Mouse (Mus musculus): Measurements from ENCODE around the gene Cnnm4. TPM values are rescaled to one million over a fixed set of nuclear protein-coding genes. Genes with fewer than 3 reads are reported as not detected.

Gene Cnnm4
- total and polyA plus RNA-seq, 3 experiments: 3.0 to 4.6 (median 3.5) TPM

DNA sequence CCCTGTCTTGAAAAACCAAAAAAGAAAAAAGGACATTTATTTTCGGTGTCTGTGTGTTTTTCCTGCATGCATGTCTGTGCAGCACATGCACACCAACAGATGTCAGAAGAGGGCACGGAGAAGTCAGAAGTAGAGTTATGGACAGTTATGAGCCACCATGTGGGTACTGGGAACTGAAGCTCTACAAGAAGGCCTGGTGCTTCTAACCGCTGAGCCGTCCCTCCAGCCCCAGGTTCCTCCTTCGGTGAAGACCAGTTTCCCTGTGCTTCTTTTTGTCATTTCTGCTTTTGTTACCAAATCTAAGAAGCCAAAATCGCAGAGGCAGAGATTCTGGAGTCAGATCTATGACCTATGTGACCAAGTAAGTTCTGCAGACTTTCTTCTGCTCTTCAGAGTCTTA lies 34.9 kb upstream of the Cnnm4 start:
- in situ Hi-C loops (cut with MboI; ENCODE audit: low pct_ligation_motif_present, low pct_unique_long_range_greater_than_20kb, low sequenced_read_pairs) (no loop called here), dilution Hi-C loops (cut with MboI; ENCODE audit: extremely low pct_ligation_motif_present, extremely low pct_unique_long_range_greater_than_20kb, low sequenced_read_pairs) (no loop called here)
- Histone ChIP-seq H3K27ac (ENCODE audit: insufficient read depth, low read depth) (no peak overlapping the region), H3K4me1 (ENCODE audit: control insufficient read depth in 1 of 2, insufficient read depth in 2 of 2) (no peaks in the 10 kb centered on the region), H3K9ac (ENCODE audit: insufficient read depth, low read depth) (no peak overlapping the region), H3K4me3 (replicated peaks in 1 of 3; ENCODE audit: low read depth in 2 of 3, low read length in 2 of 3, poor library complexity in 1 of 3) (no peak overlapping the region), H3K4me2 (ENCODE audit: insufficient read depth, low read depth, poor library complexity, severe bottlenecking) (no peak overlapping the region), H3K79me2 (replicated peaks; ENCODE audit: control insufficient read depth, extremely low read depth, insufficient read depth, poor library complexity, severe bottlenecking) (no peaks in the 10 kb centered on the region), H3K36me3 (replicated peaks in 1 of 2; ENCODE audit: control insufficient read depth in 1 of 2, insufficient read depth in 1 of 2, low read length in 1 of 2) (peaks cover 56 to 92% of the 10 kb centered on the region in 2 experiments), H3K27me3 (replicated peaks) (no peaks in the 10 kb centered on the region), H3K9me3 (replicated peaks; ENCODE audit: low read length) (no peaks in the 10 kb centered on the region)
- TF ChIP-seq ETS1 (conservative IDR thresholded peaks at IDR 0.05; ENCODE audit: low read depth, low read length) (no peak), ZMIZ1 (IDR thresholded peaks at IDR 0.05; ENCODE audit: low read depth, low read length) (no peak), MAFK (IDR thresholded peaks at IDR 0.05; ENCODE audit: insufficient replicate concordance, low read length) (no peak), UBTF (IDR thresholded peaks at IDR 0.05; ENCODE audit: low read depth, low read length) (no peak), ZKSCAN1 (IDR thresholded peaks at IDR 0.05; ENCODE audit: borderline replicate concordance, low read depth, low read length) (no peak), NELFE (IDR thresholded peaks at IDR 0.05; ENCODE audit: low read depth, low read length) (no peak), MEF2A (IDR thresholded peaks at IDR 0.05; ENCODE audit: borderline replicate concordance, low read depth, low read length) (no peak)
- DNase-seq (ENCODE audit: extremely low read depth): no peak

DNA sequence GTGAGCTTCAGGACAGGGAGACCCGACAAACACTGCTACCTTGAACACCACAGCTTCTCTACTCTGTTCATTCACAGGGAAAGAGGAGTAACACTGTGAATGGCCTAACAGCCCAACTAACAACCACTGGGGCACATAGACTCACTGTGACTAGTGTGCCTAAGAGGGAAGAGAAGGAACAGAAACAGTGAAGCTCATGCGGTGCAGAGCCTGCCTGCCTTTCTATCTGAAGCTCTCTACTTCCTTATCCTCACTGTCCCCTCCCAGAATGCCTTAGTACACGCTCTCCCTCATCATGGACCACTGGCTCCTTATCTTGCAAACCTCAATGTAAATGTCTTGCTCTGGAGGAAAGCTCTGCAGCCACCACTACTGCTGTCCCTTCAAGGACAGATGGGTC lies 34.2 kb upstream of the Cnnm4 start:
- no peak for TF ChIP-seq CTCF (conservative IDR thresholded peaks at IDR 0.05 in 1 of 2, IDR thresholded peaks at IDR 0.05 in 1 of 2; ENCODE audit: low read depth in 2 of 2, low read length in 2 of 2)
- no peak for TF ChIP-seq MXI1 (IDR thresholded peaks at IDR 0.05; ENCODE audit: low read depth, low read length)
- no peak for TF ChIP-seq JUN (IDR thresholded peaks at IDR 0.05; ENCODE audit: insufficient read depth, low read depth, low read length)
- no peak for TF ChIP-seq USF2 (conservative IDR thresholded peaks at IDR 0.05; ENCODE audit: low read depth, low read length)
- no peak for TF ChIP-seq IRF4 (IDR thresholded peaks at IDR 0.05; ENCODE audit: low read depth, low read length)
- no peak for TF ChIP-seq ZNF384 (IDR thresholded peaks at IDR 0.05; ENCODE audit: low read depth, low read length)
- TF ChIP-seq MYC (IDR thresholded peaks at IDR 0.05; ENCODE audit: low read depth, low read length): no peak
- no peak for TF ChIP-seq SIN3A (IDR thresholded peaks at IDR 0.05; ENCODE audit: low read length)
- no peak for TF ChIP-seq NRF1 (IDR thresholded peaks at IDR 0.05; ENCODE audit: low read depth, low read length)
- no peak for TF ChIP-seq SMC3 (IDR thresholded peaks at IDR 0.05; ENCODE audit: low read depth, low read length)
- TF ChIP-seq RCOR1 (conservative IDR thresholded peaks at IDR 0.05; ENCODE audit: low read depth, low read length): no peak
- TF ChIP-seq NELFE (IDR thresholded peaks at IDR 0.05; ENCODE audit: low read depth, low read length): no peak
- TF ChIP-seq JUND (conservative IDR thresholded peaks at IDR 0.05; ENCODE audit: low read depth, low read length): no peak
- no peak for TF ChIP-seq E2F4 (IDR thresholded peaks at IDR 0.05; ENCODE audit: insufficient replicate concordance, low read depth, low read length)
- Histone ChIP-seq H3K27me3 (replicated peaks) (no peaks in the 10 kb centered on the region), H3K9ac (ENCODE audit: insufficient read depth, low read depth) (no peak overlapping the region), H3K27ac (ENCODE audit: insufficient read depth, low read depth) (no peak overlapping the region), H3K4me2 (ENCODE audit: insufficient read depth, low read depth, poor library complexity, severe bottlenecking) (no peak overlapping the region), H3K79me2 (replicated peaks; ENCODE audit: control insufficient read depth, extremely low read depth, insufficient read depth, poor library complexity, severe bottlenecking) (no peaks in the 10 kb centered on the region), H3K36me3 (replicated peaks in 1 of 2; ENCODE audit: control insufficient read depth in 1 of 2, insufficient read depth in 1 of 2, low read length in 1 of 2) (peaks cover 52 to 92% of the 10 kb centered on the region in 2 experiments), H3K9me3 (replicated peaks; ENCODE audit: low read length) (no peaks in the 10 kb centered on the region), H3K4me3 (replicated peaks in 1 of 3; ENCODE audit: low read depth in 2 of 3, low read length in 2 of 3, poor library complexity in 1 of 3) (no peak overlapping the region), H3K4me1 (ENCODE audit: control insufficient read depth in 1 of 2, insufficient read depth in 2 of 2) (no peaks in the 10 kb centered on the region)
- DNase-seq (ENCODE audit: extremely low read depth): no peak
- dilution Hi-C loops (cut with MboI; ENCODE audit: extremely low pct_ligation_motif_present, extremely low pct_unique_long_range_greater_than_20kb, low sequenced_read_pairs): no loop called here
- in situ Hi-C loops (cut with MboI; ENCODE audit: low pct_ligation_motif_present, low pct_unique_long_range_greater_than_20kb, low sequenced_read_pairs): no loop called here
